Mouse (Mus musculus): ENCODE data around the gene Gtf2ird1. TPM values are rescaled to one million over a fixed set of nuclear protein-coding genes. Genes with fewer than 3 reads are reported as not detected.

The Gtf2ird1 gene
- total and polyA plus RNA-seq, 2 experiments: 6.5 to 15.3 TPM

- no peak overlapping the region for H3K27ac ChIP-seq (replicated peaks; ENCODE audit: insufficient read depth, low read depth, low read length)
- 92% methylated on average over 1 of the region's 1 CpGs for WGBS
Measured at GRCm38 (mm10) chr5:134465197-134465596, 8.7 kb upstream of the Gtf2ird1 start.

GRCm38 (mm10) chr5:134464225-134464624 is 7.7 kb upstream of the Gtf2ird1 start:
- Histone ChIP-seq H3K4me3 (ENCODE audit: insufficient read depth, low read depth, low read length) (no peak overlapping the region), H3K27ac (replicated peaks; ENCODE audit: insufficient read depth, low read depth, low read length) (no peak overlapping the region), H3K79me2 (ENCODE audit: control insufficient read depth, insufficient read depth, low read length) (no peaks in the 10 kb centered on the region), H3K27me3 (ENCODE audit: control insufficient read depth, insufficient read depth, low read length) (no peaks in the 10 kb centered on the region), H3K9ac (ENCODE audit: low read depth, low read length) (no peak overlapping the region), H3K36me3 (ENCODE audit: control insufficient read depth, insufficient read depth, low read length) (no peaks in the 10 kb centered on the region), H3K4me1 (ENCODE audit: control insufficient read depth, insufficient read depth, low read length) (no peaks in the 10 kb centered on the region)
- WGBS: 94% methylated on average over 5 of the region's 5 CpGs
- TF ChIP-seq CTCF (IDR thresholded peaks at IDR 0.05; ENCODE audit: low read depth, low read length) (no peak), POLR2A (IDR thresholded peaks at IDR 0.05; ENCODE audit: extremely low read depth, insufficient read depth, low read length) (no peak)
- no peak for DNase-seq (ENCODE audit: extremely low read depth, low read depth, low spot score)

More at GRCm38 (mm10) chr5:134465197-134465596, 8.7 kb upstream of the Gtf2ird1 start:
- no peaks in the 10 kb centered on the region for H3K36me3 ChIP-seq (ENCODE audit: control insufficient read depth, insufficient read depth, low read length)
- no peaks in the 10 kb centered on the region for H3K79me2 ChIP-seq (ENCODE audit: control insufficient read depth, insufficient read depth, low read length)
- no peaks in the 10 kb centered on the region for H3K27me3 ChIP-seq (ENCODE audit: control insufficient read depth, insufficient read depth, low read length)
- TF ChIP-seq POLR2A (IDR thresholded peaks at IDR 0.05; ENCODE audit: extremely low read depth, insufficient read depth, low read length): no peak
- no peak for TF ChIP-seq CTCF (IDR thresholded peaks at IDR 0.05; ENCODE audit: low read depth, low read length)
- no peaks in the 10 kb centered on the region for H3K4me1 ChIP-seq (ENCODE audit: control insufficient read depth, insufficient read depth, low read length)
- no peak overlapping the region for H3K9ac ChIP-seq (ENCODE audit: low read depth, low read length)
- no peak overlapping the region for H3K4me3 ChIP-seq (ENCODE audit: insufficient read depth, low read depth, low read length)
- no peak for DNase-seq (ENCODE audit: extremely low read depth, low read depth, low spot score)

GRCm38 (mm10) chr5:134462731-134463130 is 6.2 kb upstream of the Gtf2ird1 start:
- Histone ChIP-seq H3K4me3 (ENCODE audit: insufficient read depth, low read depth, low read length) (no peak overlapping the region), H3K36me3 (ENCODE audit: control insufficient read depth, insufficient read depth, low read length) (no peaks in the 10 kb centered on the region), H3K27ac (replicated peaks; ENCODE audit: insufficient read depth, low read depth, low read length) (no peak overlapping the region), H3K9ac (ENCODE audit: low read depth, low read length) (no peak overlapping the region), H3K79me2 (ENCODE audit: control insufficient read depth, insufficient read depth, low read length) (no peaks in the 10 kb centered on the region), H3K4me1 (ENCODE audit: control insufficient read depth, insufficient read depth, low read length) (no peaks in the 10 kb centered on the region), H3K27me3 (ENCODE audit: control insufficient read depth, insufficient read depth, low read length) (no peaks in the 10 kb centered on the region)
- TF ChIP-seq POLR2A (IDR thresholded peaks at IDR 0.05; ENCODE audit: extremely low read depth, insufficient read depth, low read length): no peak
- TF ChIP-seq CTCF (IDR thresholded peaks at IDR 0.05; ENCODE audit: low read depth, low read length): no peak
- no peak for DNase-seq (ENCODE audit: extremely low read depth, low read depth, low spot score)
- WGBS: 85% methylated on average over 8 of the region's 8 CpGs

GRCm38 (mm10) chr5:134462316-134462715 is 5.8 kb upstream of the Gtf2ird1 start:
- H3K36me3 ChIP-seq (ENCODE audit: control insufficient read depth, insufficient read depth, low read length): no peaks in the 10 kb centered on the region
- DNase-seq (ENCODE audit: extremely low read depth, low read depth, low spot score): no peak
- H3K9ac ChIP-seq (ENCODE audit: low read depth, low read length): no peak overlapping the region
- H3K4me3 ChIP-seq (ENCODE audit: insufficient read depth, low read depth, low read length): no peak overlapping the region
- no peaks in the 10 kb centered on the region for H3K4me1 ChIP-seq (ENCODE audit: control insufficient read depth, insufficient read depth, low read length)
- no peak overlapping the region for H3K27ac ChIP-seq (replicated peaks; ENCODE audit: insufficient read depth, low read depth, low read length)
- no peaks in the 10 kb centered on the region for H3K27me3 ChIP-seq (ENCODE audit: control insufficient read depth, insufficient read depth, low read length)
- TF ChIP-seq POLR2A (IDR thresholded peaks at IDR 0.05; ENCODE audit: extremely low read depth, insufficient read depth, low read length): no peak
- TF ChIP-seq CTCF (IDR thresholded peaks at IDR 0.05; ENCODE audit: low read depth, low read length): no peak
- H3K79me2 ChIP-seq (ENCODE audit: control insufficient read depth, insufficient read depth, low read length): no peaks in the 10 kb centered on the region
- 96% methylated on average over 2 of the region's 2 CpGs for WGBS

GRCm38 (mm10) chr5:134460546-134460945 is 4.0 kb upstream of the Gtf2ird1 start:
- DNase-seq (ENCODE audit: extremely low read depth, low read depth, low spot score): no peak
- no peak for TF ChIP-seq CTCF (IDR thresholded peaks at IDR 0.05; ENCODE audit: low read depth, low read length)
- TF ChIP-seq POLR2A (IDR thresholded peaks at IDR 0.05; ENCODE audit: extremely low read depth, insufficient read depth, low read length): no peak
- peaks cover 4% of the 10 kb centered on the region; the same call in 1 of the 2 replicates for H3K79me2 ChIP-seq (ENCODE audit: control insufficient read depth, insufficient read depth, low read length)
- 97% methylated on average over 4 of the region's 4 CpGs for WGBS
- H3K27me3 ChIP-seq (ENCODE audit: control insufficient read depth, insufficient read depth, low read length): no peaks in the 10 kb centered on the region
- no peak overlapping the region for H3K27ac ChIP-seq (replicated peaks; ENCODE audit: insufficient read depth, low read depth, low read length)
- no peak overlapping the region for H3K9ac ChIP-seq (ENCODE audit: low read depth, low read length)
- H3K4me1 ChIP-seq (ENCODE audit: control insufficient read depth, insufficient read depth, low read length): no peaks in the 10 kb centered on the region
- H3K4me3 ChIP-seq (ENCODE audit: insufficient read depth, low read depth, low read length): no peak overlapping the region
- no peaks in the 10 kb centered on the region for H3K36me3 ChIP-seq (ENCODE audit: control insufficient read depth, insufficient read depth, low read length)

- H3K36me3 ChIP-seq (ENCODE audit: control insufficient read depth, insufficient read depth, low read length): no peaks in the 10 kb centered on the region
- H3K9ac ChIP-seq (ENCODE audit: low read depth, low read length): no peak overlapping the region
- DNase-seq (ENCODE audit: extremely low read depth, low read depth, low spot score): no peak
- H3K27ac ChIP-seq (replicated peaks; ENCODE audit: insufficient read depth, low read depth, low read length): no peak overlapping the region
- H3K79me2 ChIP-seq (ENCODE audit: control insufficient read depth, insufficient read depth, low read length): peaks cover 17% of the 10 kb centered on the region; the same call in 1 of the 2 replicates
- H3K4me1 ChIP-seq (ENCODE audit: control insufficient read depth, insufficient read depth, low read length): peaks cover 4% of the 10 kb centered on the region; the same call in 1 of the 2 replicates
- 90% methylated on average over 7 of the region's 7 CpGs for WGBS
- H3K4me3 ChIP-seq (ENCODE audit: insufficient read depth, low read depth, low read length): no peak overlapping the region
- TF ChIP-seq CTCF (IDR thresholded peaks at IDR 0.05; ENCODE audit: low read depth, low read length) (no peak), POLR2A (IDR thresholded peaks at IDR 0.05; ENCODE audit: extremely low read depth, insufficient read depth, low read length) (no peak)
- H3K27me3 ChIP-seq (ENCODE audit: control insufficient read depth, insufficient read depth, low read length): no peaks in the 10 kb centered on the region
Measured at GRCm38 (mm10) chr5:134459096-134459495, 2.6 kb upstream of the Gtf2ird1 start.
